Mouse (Mus musculus) MEL (cell line): ENCODE data around the gene Acot7. TPM values are rescaled to one million over a fixed set of nuclear protein-coding genes. Genes with fewer than 3 reads are reported as not detected.

Experiments
- DNase-seq: peaks from one replicate; pipeline ENCODE4 v3.0.0; 2011; ENCODE audit warnings: low read depth, low spot score
- H3K27ac ChIP-seq: 2 replicates; pipeline ENCODE4 v1.5.1; 2012; ENCODE audit warnings: low read depth, mild to moderate bottlenecking, control low read depth, low read length, moderate library complexity; ENCODE audit not compliant: control insufficient read depth
- H3K27me3 ChIP-seq, 2 experiments: fragments of 150-350 bp in 1 of 2; sonication (generic) in 1 of 2; 2 replicates each; pipeline ENCODE4 v1.6.1; 2012; ENCODE audit warnings: low read length in 2 of 2, mild to moderate bottlenecking in 2 of 2, improper control_type of control experiment in 1 of 2, moderate library complexity in 1 of 2; ENCODE audit not compliant: insufficient read depth in 2 of 2, control insufficient read depth in 1 of 2
- H3K36me3 ChIP-seq, 2 experiments: 2 replicates each; pipeline ENCODE4 v1.6.1; 2012 to 2014; ENCODE audit warnings: low read length in 2 of 2, improper control_type of control experiment in 1 of 2, inconsistent platforms in 1 of 2, mild to moderate bottlenecking in 1 of 2; ENCODE audit not compliant: insufficient read depth in 2 of 2, control insufficient read depth in 1 of 2
- H3K4me1 ChIP-seq, 2 experiments: fragments of 150-350 bp in 1 of 2; sonication (generic) in 1 of 2; 2 replicates each; pipeline ENCODE4 v1.6.1; 2012; ENCODE audit warnings: low read length in 2 of 2, improper control_type of control experiment in 1 of 2, mild to moderate bottlenecking in 1 of 2; ENCODE audit not compliant: insufficient read depth in 2 of 2, control insufficient read depth in 1 of 2
- H3K4me3 ChIP-seq, 2 experiments: fragments of 150-350 bp in 1 of 2; sonication (generic) in 1 of 2; 2 replicates each; pipeline ENCODE4 v1.5.1; 2012; ENCODE audit warnings: low read depth in 2 of 2, low read length in 2 of 2, mild to moderate bottlenecking in 2 of 2, moderate library complexity in 2 of 2, control low read depth in 1 of 2, improper control_type of control experiment in 1 of 2; ENCODE audit not compliant: control insufficient read depth in 1 of 2, insufficient read depth in 1 of 2
- H3K79me2 ChIP-seq: 2 replicates; pipeline ENCODE4 v1.6.1; 2012; ENCODE audit warnings: mild to moderate bottlenecking, low read length, moderate library complexity; ENCODE audit not compliant: control insufficient read depth, poor library complexity, insufficient read depth
- H3K9ac ChIP-seq: 2 replicates; pipeline ENCODE4 v1.6.1; 2012; ENCODE audit warnings: low read depth, mild to moderate bottlenecking, control low read depth, low read length, moderate library complexity; ENCODE audit not compliant: control insufficient read depth, poor library complexity, severe bottlenecking
- H3K9me3 ChIP-seq: fragments of 150-350 bp; sonication (generic); replicated peaks from 2 replicates; pipeline ENCODE4 v1.6.1; 2012; ENCODE audit warnings: mild to moderate bottlenecking, low read length, improper control_type of control experiment, moderate library complexity; ENCODE audit not compliant: insufficient read depth
- BHLHE40 ChIP-seq: IDR thresholded peaks from 2 replicates; pipeline ENCODE4 v1.6.1; 2012; ENCODE audit warnings: low read depth, mild to moderate bottlenecking, inconsistent platforms, low read length, improper control_type of control experiment, borderline replicate concordance
- CHD1 ChIP-seq: IDR thresholded peaks from 2 replicates; pipeline ENCODE4 v1.6.1; 2012; ENCODE audit warnings: low read depth, mild to moderate bottlenecking, inconsistent platforms, low read length, improper control_type of control experiment
- CTCF ChIP-seq, 3 experiments: IDR thresholded peaks in 2 of 3; conservative IDR thresholded peaks in 1 of 3; 2 replicates each; pipeline ENCODE4 v1.5.1; 2011 to 2012; ENCODE audit warnings: low read length in 3 of 3, low read depth in 2 of 3, mild to moderate bottlenecking in 2 of 3, improper control_type of control experiment in 1 of 3, inconsistent platforms in 1 of 3, mixed read lengths in 1 of 3, moderate library complexity in 1 of 3; ENCODE audit not compliant: control insufficient read depth in 1 of 3, insufficient read depth in 1 of 3, poor library complexity in 1 of 3, severe bottlenecking in 1 of 3
- E2F4 ChIP-seq: IDR thresholded peaks from 2 replicates; pipeline ENCODE4 v1.6.1; 2011; ENCODE audit warnings: low read depth, low read length, improper control_type of control experiment, borderline replicate concordance
- GABPA ChIP-seq: IDR thresholded peaks from 2 replicates; pipeline ENCODE4 v1.6.1; 2012; ENCODE audit warnings: low read depth, mild to moderate bottlenecking, inconsistent platforms, low read length, improper control_type of control experiment, moderate library complexity
- MAFK ChIP-seq: IDR thresholded peaks from 2 replicates; pipeline ENCODE4 v1.6.1; 2011; ENCODE audit warnings: low read depth, mild to moderate bottlenecking, low read length, improper control_type of control experiment, borderline replicate concordance
- MAZ ChIP-seq: IDR thresholded peaks from 2 replicates; pipeline ENCODE4 v1.6.1; 2012; ENCODE audit warnings: low read depth, mild to moderate bottlenecking, inconsistent platforms, low read length, improper control_type of control experiment
- MEF2A ChIP-seq: IDR thresholded peaks from 2 replicates; pipeline ENCODE4 v1.6.1; 2014; ENCODE audit warnings: low read depth, mild to moderate bottlenecking, inconsistent platforms, low read length, improper control_type of control experiment; ENCODE audit not compliant: poor library complexity, insufficient replicate concordance, severe bottlenecking; ENCODE audit errors: extremely low read depth
- MXI1 ChIP-seq: IDR thresholded peaks from 2 replicates; pipeline ENCODE4 v1.6.1; 2011; ENCODE audit warnings: mild to moderate bottlenecking, low read depth, low read length, improper control_type of control experiment
- MYB ChIP-seq: IDR thresholded peaks from 2 replicates; pipeline ENCODE4 v1.6.1; 2011; ENCODE audit warnings: mild to moderate bottlenecking, low read depth, low read length, improper control_type of control experiment
- NRF1 ChIP-seq: IDR thresholded peaks from 2 replicates; pipeline ENCODE4 v1.6.1; 2014; ENCODE audit warnings: low read depth, mild to moderate bottlenecking, inconsistent platforms, low read length, improper control_type of control experiment, moderate library complexity; ENCODE audit not compliant: poor library complexity, insufficient read depth, severe bottlenecking
- POLR2A ChIP-seq, 2 experiments: IDR thresholded peaks; 2 replicates each; pipeline ENCODE4 v1.6.1; 2011 to 2012; ENCODE audit warnings: low read length in 2 of 2, mild to moderate bottlenecking in 2 of 2, control low read depth in 1 of 2, improper control_type of control experiment in 1 of 2, low read depth in 1 of 2, moderate library complexity in 1 of 2; ENCODE audit not compliant: control insufficient read depth in 1 of 2, insufficient read depth in 1 of 2, poor library complexity in 1 of 2
- POLR2AphosphoS2 ChIP-seq: IDR thresholded peaks from 2 replicates; pipeline ENCODE4 v1.6.1; 2011; ENCODE audit warnings: low read length, improper control_type of control experiment
- RAD21 ChIP-seq: IDR thresholded peaks from 2 replicates; pipeline ENCODE4 v1.6.1; 2011; ENCODE audit warnings: mild to moderate bottlenecking, low read depth, low read length, improper control_type of control experiment
- SMC3 ChIP-seq: IDR thresholded peaks from 2 replicates; pipeline ENCODE4 v1.6.1; 2011; ENCODE audit warnings: low read depth, low read length, improper control_type of control experiment
- TAL1 ChIP-seq: IDR thresholded peaks from 2 replicates; pipeline ENCODE4 v1.6.1; 2012; ENCODE audit warnings: mild to moderate bottlenecking, inconsistent platforms, low read length, moderate library complexity, mixed read lengths
- TCF12 ChIP-seq: IDR thresholded peaks from 2 replicates; pipeline ENCODE4 v1.6.1; 2014; ENCODE audit warnings: low read depth, mild to moderate bottlenecking, inconsistent platforms, low read length, improper control_type of control experiment, moderate library complexity
- USF2 ChIP-seq, 2 experiments: IDR thresholded peaks; 2 replicates each; pipeline ENCODE4 v1.6.1; 2011 to 2012; ENCODE audit warnings: improper control_type of control experiment in 2 of 2, low read length in 2 of 2, borderline replicate concordance in 1 of 2, inconsistent platforms in 1 of 2, low read depth in 1 of 2, mild to moderate bottlenecking in 1 of 2; ENCODE audit not compliant: insufficient read depth in 1 of 2
- ZMIZ1 ChIP-seq: IDR thresholded peaks from 2 replicates; pipeline ENCODE4 v1.6.1; 2012; ENCODE audit warnings: low read depth, mild to moderate bottlenecking, inconsistent platforms, low read length, improper control_type of control experiment, moderate library complexity
- ZNF384 ChIP-seq: IDR thresholded peaks from 2 replicates; pipeline ENCODE4 v1.6.1; 2012; ENCODE audit warnings: low read depth, mild to moderate bottlenecking, inconsistent platforms, low read length, improper control_type of control experiment
- polyA plus RNA-seq, 2 experiments: library from polyadenylated mRNA; stranded (reverse) in 1 of 2; unstranded in 1 of 2; fragments of >175 nt in 1 of 2; fragments of >200 nt in 1 of 2; gene quantifications; 2 replicates each; pipeline versions ENCODE4 v1.2.1 to v1.2.4; 2012; ENCODE audit warnings: low replicate concordance in 2 of 2, low read depth in 1 of 2; ENCODE audit not compliant: insufficient read length in 2 of 2, insufficient read depth in 1 of 2, missing spikeins in 1 of 2
- total RNA-seq: library from RNA; depleted of rRNA; stranded (reverse); fragments of 300-350 nt; gene quantifications from 2 replicates; pipeline ENCODE4 v1.2.3, GENCODE M21; 2012

Gene Acot7
- total and polyA plus RNA-seq, 3 experiments: 92.7 to 127 TPM; not detected in 1

DNA sequence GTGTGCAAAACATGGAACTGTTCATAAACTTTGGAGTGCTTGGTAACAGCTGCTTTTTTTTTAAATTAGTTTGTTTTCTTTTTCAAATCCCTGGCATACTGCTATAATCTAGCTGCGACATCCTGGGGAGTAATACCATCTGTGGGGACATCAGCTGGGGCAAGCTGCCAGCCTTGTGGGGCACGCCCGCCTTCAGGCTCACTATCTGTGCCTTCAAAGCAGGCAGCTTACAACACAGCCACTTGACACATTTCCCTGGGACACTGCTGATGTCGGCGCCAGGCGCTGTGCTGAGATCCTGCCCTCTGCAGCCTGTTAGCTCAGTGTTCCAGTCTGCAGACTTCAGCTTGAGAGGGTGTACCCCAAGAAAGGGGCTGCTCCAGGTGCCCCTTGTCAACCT is 79.1 kb downstream of the Acot7 start (continued):
- TF ChIP-seq TCF12 (peak; percentile 69), ZMIZ1 (no peak), TAL1 (peak; percentile 43; the same call in 1 of the 2 replicates), GABPA (no peak), USF2 (IDR thresholded peaks at IDR 0.05; ENCODE audit: borderline replicate concordance in 1 of 2, insufficient read depth in 1 of 2, low read depth in 1 of 2, low read length in 2 of 2) (no peak), MAZ (no peak), CHD1 (no peak), MXI1 (peak; percentile 70; the same call in 1 of the 2 replicates), MYB (no peak), ZNF384 (peak; percentile 46; the same call in 1 of the 2 replicates), SMC3 (no peak), NRF1 (no peak), E2F4 (no peak), CTCF (IDR thresholded peaks at IDR 0.05 in 2 of 3, conservative IDR thresholded peaks at IDR 0.05 in 1 of 3; ENCODE audit: control insufficient read depth in 1 of 3, insufficient read depth in 1 of 3, low read depth in 2 of 3, low read length in 3 of 3, poor library complexity in 1 of 3, severe bottlenecking in 1 of 3) (no peak), RAD21 (no peak), POLR2AphosphoS2 (no peak), POLR2A (IDR thresholded peaks at IDR 0.05; ENCODE audit: control insufficient read depth in 1 of 2, insufficient read depth in 1 of 2, low read depth in 1 of 2, low read length in 2 of 2, poor library complexity in 1 of 2) (no peak), MAFK (no peak), BHLHE40 (no peak)

DNA sequence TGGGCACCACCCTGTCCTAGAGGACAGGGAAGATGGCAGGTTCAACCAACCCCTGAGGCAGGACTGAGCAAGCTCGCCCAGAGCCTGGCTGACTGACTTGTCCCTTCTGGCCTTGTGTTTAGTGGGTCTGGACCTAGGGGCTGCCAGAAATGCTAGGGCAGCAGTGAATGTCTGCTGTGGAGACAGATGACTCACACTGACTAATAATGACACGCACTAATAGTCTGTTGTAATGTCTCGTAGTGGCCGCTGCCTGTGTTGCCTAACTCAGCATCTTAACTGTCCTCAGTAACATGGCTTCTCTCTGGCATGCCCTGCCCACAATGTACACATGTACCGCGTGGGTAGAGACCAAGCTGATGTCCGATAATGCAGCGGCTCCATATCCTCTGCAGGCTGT is 82.5 kb downstream of the Acot7 start:
- H3K36me3 ChIP-seq: peaks cover 2 to 3% of the 10 kb centered on the region in 2 experiments; a peak in 3 of 4 replicates
- TF ChIP-seq MEF2A: no peak
- DNase-seq: no peak
- no peak overlapping the region for H3K4me3 ChIP-seq
- H3K9me3 ChIP-seq: no peaks in the 10 kb centered on the region
- peaks cover 0 to 7% of the 10 kb centered on the region in 2 experiments; a peak in 1 of 4 replicates for H3K4me1 ChIP-seq
- no peak overlapping the region for H3K9ac ChIP-seq
- no peaks in the 10 kb centered on the region for H3K27me3 ChIP-seq
- H3K27ac ChIP-seq: no peak overlapping the region
- no peaks in the 10 kb centered on the region for H3K79me2 ChIP-seq
